Mouse (Mus musculus) limb, embryonic 15.5 days (tissue): Measurements from ENCODE around the gene Gtf2f1. TPM values are rescaled to one million over a fixed set of nuclear protein-coding genes. Genes with fewer than 3 reads are reported as not detected.
"Not testable (repeated sequence)": the region's sequence is repeated elsewhere in the genome, so short reads cannot be mapped to it uniquely, and the experiment has no call there.

Source experiments
- ATAC-seq: fragments of 200-750 bp; cut with Nextera tagmentation; 2 replicates; pipeline ENCODE4 v1.8.0; 2017; ENCODE audit warnings: low read depth, moderate TSS enrichment; ENCODE audit not compliant: insufficient number of reproducible peaks, low FRiP score, low TSS enrichment
- H3K27ac ChIP-seq: fragments of 300-500 bp; sonication (generic); 2 replicates; pipeline ENCODE4 v1.5.1; 2015; ENCODE audit warnings: moderate library complexity, mild to moderate bottlenecking, inconsistent platforms
- H3K27me3 ChIP-seq: fragments of 300-500 bp; sonication (generic); 2 replicates; pipeline ENCODE4 v1.6.1; 2015; ENCODE audit warnings: inconsistent platforms
- H3K36me3 ChIP-seq: fragments of 300-500 bp; sonication (generic); 2 replicates; pipeline ENCODE4 v1.6.1; 2015; ENCODE audit warnings: inconsistent platforms
- H3K4me1 ChIP-seq: fragments of 300-500 bp; sonication (generic); 2 replicates; pipeline ENCODE4 v1.6.1; 2015; ENCODE audit warnings: inconsistent platforms
- H3K4me2 ChIP-seq: fragments of 300-500 bp; sonication (generic); 2 replicates; pipeline ENCODE4 v1.6.1; 2015; ENCODE audit warnings: mild to moderate bottlenecking, inconsistent platforms
- H3K4me3 ChIP-seq: fragments of 300-500 bp; sonication (generic); 2 replicates; pipeline ENCODE4 v1.5.1; 2015; ENCODE audit warnings: mild to moderate bottlenecking, inconsistent platforms
- H3K9ac ChIP-seq: fragments of 300-500 bp; sonication (generic); 2 replicates; pipeline ENCODE4 v1.6.1; 2015; ENCODE audit warnings: inconsistent platforms
- H3K9me3 ChIP-seq: fragments of 300-500 bp; sonication (generic); 2 replicates; pipeline ENCODE4 v1.6.1; 2016; ENCODE audit warnings: inconsistent platforms
- WGBS: fragments of 180-500 bp; shearing (Covaris S2); methylation state at CpG from one replicate; pipeline ENCODE4 v1.1.7; 2015; 5-methylcytosine and 5-hydroxymethylcytosine counted together
- polyA plus RNA-seq: library from polyadenylated mRNA; unstranded; fragments of >200 nt; fragmentation: Nextera tagmentation; extraction: Ambion mirVana; gene quantifications from 2 replicates; pipeline ENCODE4 v1.2.1, GENCODE M21; 2015

Gene Gtf2f1
- 62.0 and 75.6 TPM in 2 replicates for polyA plus RNA-seq

DNA sequence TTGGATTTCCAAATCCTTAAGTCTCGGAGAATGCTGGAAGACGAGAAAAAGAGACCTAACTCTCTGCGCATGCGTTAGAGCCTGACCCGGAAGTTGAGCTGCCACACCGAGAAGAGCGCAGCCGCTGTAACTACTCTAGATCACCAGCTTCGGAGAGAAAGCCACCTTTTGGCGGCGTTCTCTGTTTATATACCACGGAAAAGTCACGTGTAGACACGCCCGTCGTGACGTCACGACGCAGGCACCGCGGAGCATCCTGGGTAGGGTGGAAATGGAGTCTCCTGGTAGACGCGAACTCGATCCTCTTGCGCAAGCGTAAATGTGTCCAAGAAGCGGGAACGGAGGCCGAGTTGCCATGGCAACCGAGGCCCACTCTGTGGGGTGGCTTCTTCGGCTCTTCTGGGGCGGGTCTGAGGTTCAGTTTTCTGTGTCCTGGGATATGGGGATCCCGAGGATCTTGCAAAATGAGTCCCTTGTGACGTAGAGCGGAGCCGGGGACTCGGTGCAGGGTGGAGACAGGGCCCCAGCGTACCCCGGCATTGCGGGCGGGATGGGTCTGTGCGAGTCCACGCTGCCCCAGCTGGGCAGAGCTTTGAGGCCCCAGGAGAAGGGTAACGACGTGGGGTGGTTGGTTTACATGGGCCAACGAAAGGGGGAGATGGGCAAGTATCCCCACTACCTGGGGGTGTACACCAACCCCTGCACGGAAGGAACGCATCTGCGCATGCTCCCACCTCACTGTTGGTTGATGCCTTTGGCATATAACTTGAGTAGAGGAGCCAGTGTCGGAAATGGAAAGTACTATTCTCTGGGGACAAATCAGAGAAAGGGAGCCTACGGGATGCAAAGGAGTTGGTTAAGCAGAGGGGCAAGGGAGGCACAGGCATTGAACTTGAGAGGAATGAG lies at the start of gene Gtf2f1, which contains the start of gene Gm17949:
Gene Gtf2f1 (minus strand): TSS at position 53 of the 906 bp plus-strand sequence.
Gene Gm17949 (plus strand): TSS at position 234 of the 906 bp plus-strand sequence.
- H3K4me2 ChIP-seq = peak within 1 kb of the TSS; percentile 81
- peaks cover 25% of the 10 kb centered on the region for H3K36me3 ChIP-seq
- under 1% methylated on average over 51 of the region's 51 CpGs for WGBS
- H3K9ac ChIP-seq = peak within 1 kb of the TSS; percentile 79
- H3K27me3 ChIP-seq = no peaks in the 10 kb centered on the region
- peak; percentile 90 for ATAC-seq
- H3K4me3 ChIP-seq = peak within 1 kb of the TSS; percentile 75
- H3K27ac ChIP-seq = peak within 1 kb of the TSS; percentile 95
- H3K9me3 ChIP-seq = no peaks in the 10 kb centered on the region
- peaks cover 19% of the 10 kb centered on the region for H3K4me1 ChIP-seq

DNA sequence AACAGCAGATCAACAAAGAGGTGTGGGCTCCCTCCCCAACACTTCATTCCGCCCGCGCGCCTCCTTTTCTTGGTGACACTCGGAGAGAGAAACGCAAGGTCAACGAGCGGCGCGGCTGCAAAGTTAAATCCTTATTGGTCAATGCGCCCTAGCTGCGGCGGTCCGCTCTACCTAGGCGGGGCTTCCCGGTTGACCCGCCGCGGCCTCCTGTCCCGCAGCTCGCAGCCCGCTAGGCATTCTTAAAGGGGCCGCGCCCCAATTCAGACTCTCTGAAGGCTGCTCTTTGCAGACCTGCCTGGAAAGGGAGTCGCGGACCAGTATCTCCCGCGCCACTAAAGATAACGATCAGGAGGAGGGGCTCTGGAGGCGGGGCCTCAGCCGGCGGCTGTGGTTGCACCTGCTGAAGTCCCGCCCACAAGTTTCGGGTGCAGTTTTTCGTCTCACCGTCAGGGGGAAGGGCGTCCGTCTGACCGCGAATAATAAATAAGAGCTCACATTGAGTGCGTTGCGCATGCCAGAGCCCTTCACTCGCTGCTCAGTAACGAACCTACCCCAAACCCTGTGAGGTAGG lies 49.2 kb upstream of the Gtf2f1 start:
- H3K4me1 ChIP-seq = peaks cover 32% of the 10 kb centered on the region
- no peaks in the 10 kb centered on the region for H3K9me3 ChIP-seq
- H3K36me3 ChIP-seq = no peaks in the 10 kb centered on the region
- H3K4me2 ChIP-seq = peak overlapping the region; percentile 91
- under 1% methylated on average over 44 of the region's 44 CpGs for WGBS
- peak overlapping the region; percentile 64 for H3K4me3 ChIP-seq
- no peak overlapping the region for H3K9ac ChIP-seq
- H3K27ac ChIP-seq = no peak overlapping the region
- ATAC-seq = peak; percentile 87
- H3K27me3 ChIP-seq = peaks cover 53% of the 10 kb centered on the region

DNA sequence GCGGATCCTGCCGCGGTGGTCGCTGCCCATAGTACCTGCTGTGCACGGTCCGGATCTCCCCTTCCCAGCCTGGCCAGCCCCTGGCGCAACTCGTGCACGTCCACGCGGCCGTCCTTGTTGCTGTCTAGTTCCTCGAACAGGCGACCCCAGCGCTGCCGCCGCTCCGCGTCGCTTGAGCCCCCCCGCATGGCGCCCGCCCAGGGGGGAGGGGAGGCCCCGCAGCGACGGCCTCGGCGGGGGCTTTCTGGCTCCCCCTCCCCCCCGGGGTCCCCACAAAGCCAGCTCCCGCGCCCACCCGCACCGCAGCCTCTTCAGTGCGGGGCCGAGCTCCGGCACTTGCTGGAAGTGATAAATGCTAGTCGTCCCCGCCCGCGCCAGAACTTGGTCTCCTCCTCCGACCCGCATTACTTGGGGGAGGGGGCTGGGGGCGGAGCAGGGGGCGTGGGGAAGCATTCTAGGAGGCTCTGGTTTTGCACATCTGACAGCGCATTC lies 48.4 kb upstream of the Gtf2f1 start, which contains the start of gene Slc25a23:
Gene Slc25a23 (minus strand): TSS at position 378 of the 492 bp plus-strand sequence.
- Histone ChIP-seq H3K4me1 (peaks cover 32% of the 10 kb centered on the region), H3K9ac (peak within 1 kb of the TSS; percentile 47), H3K4me3 (peak within 1 kb of the TSS; percentile 64), H3K4me2 (peak within 1 kb of the TSS; percentile 91), H3K27ac (no peak within 1 kb of the TSS), H3K9me3 (no peaks in the 10 kb centered on the region), H3K27me3 (peaks cover 45% of the 10 kb centered on the region), H3K36me3 (0 out of 2 replicates have a peak, but pooled peaks cover 7% of the 10 kb centered on the region)
- ATAC-seq = peak; percentile 62
- under 1% methylated on average over 35 of the region's 45 CpGs for WGBS

DNA sequence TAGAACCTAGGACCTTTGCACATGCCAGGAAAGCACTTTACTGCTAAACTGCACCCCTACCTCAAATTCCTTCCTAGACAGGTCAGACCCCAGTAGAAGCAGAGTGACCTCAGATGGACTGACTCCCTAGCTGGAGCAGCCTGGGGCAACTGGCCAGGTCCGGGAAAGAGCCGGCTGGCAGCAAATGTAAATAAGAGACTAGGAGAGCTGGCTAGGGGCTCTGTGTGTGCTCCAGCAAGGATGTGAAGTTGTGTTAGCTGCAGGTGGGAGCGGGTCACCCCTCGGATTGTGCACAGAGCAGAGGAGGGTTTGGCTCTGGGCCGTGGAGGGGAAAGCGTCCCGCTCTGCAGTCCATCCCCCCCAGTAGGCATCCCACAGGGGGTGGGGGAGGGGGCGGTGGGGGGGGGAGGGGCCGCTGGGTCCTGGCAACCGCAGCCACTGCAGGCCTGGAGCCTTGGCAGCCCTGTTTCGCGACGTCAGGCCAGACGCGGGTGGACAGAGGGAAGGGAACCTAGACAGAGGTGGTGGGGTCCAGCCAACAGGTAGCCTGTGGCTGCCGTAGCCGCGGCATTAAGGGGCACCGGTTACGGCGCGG lies 47.9 kb upstream of the Gtf2f1 start, which contains the start of gene Crb3:
Gene Crb3 (plus strand): TSS at position 215 of the 595 bp plus-strand sequence.
- H3K9me3 ChIP-seq = no peaks in the 10 kb centered on the region
- ATAC-seq = no peak
- H3K27ac ChIP-seq = no peak within 1 kb of the TSS
- peak within 1 kb of the TSS; percentile 47 for H3K9ac ChIP-seq
- H3K27me3 ChIP-seq = peaks cover 40% of the 10 kb centered on the region
- H3K4me1 ChIP-seq = peaks cover 32% of the 10 kb centered on the region
- peak within 1 kb of the TSS; percentile 91 for H3K4me2 ChIP-seq
- 1% methylated on average over 19 of the region's 22 CpGs for WGBS
- peak within 1 kb of the TSS; percentile 64 for H3K4me3 ChIP-seq
- H3K36me3 ChIP-seq = 0 out of 2 replicates have a peak, but pooled peaks cover 10% of the 10 kb centered on the region

DNA sequence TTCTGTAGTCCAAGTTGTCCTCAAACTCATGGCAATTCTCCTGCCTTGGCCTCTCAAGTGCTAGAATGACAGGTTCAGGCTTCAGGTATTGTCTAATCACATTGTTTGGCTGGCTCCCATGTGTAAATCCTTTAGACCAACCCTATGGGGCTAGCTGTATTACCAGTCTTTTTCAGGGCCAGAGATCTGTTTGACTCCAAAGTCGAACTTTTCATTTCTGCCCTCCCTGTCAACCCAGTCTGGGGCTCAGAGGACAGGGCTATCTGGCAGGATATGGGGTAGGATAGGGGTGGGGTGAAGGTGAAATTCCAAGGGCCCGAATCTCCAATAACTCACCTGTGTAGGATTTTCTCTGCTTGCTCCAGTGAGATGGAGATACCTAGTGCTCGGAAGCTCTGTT lies 45.2 kb upstream of the Gtf2f1 start:
- Histone ChIP-seq H3K9ac (no peak overlapping the region), H3K4me3 (no peak overlapping the region), H3K36me3 (peaks cover 22% of the 10 kb centered on the region; the same call in 1 of the 2 replicates), H3K9me3 (no peaks in the 10 kb centered on the region), H3K27me3 (peaks cover 14% of the 10 kb centered on the region), H3K4me2 (no peak overlapping the region), H3K27ac (no peak overlapping the region), H3K4me1 (peaks cover 20% of the 10 kb centered on the region)
- no peak for ATAC-seq
- WGBS = 73% methylated on average over 3 of the region's 3 CpGs

DNA sequence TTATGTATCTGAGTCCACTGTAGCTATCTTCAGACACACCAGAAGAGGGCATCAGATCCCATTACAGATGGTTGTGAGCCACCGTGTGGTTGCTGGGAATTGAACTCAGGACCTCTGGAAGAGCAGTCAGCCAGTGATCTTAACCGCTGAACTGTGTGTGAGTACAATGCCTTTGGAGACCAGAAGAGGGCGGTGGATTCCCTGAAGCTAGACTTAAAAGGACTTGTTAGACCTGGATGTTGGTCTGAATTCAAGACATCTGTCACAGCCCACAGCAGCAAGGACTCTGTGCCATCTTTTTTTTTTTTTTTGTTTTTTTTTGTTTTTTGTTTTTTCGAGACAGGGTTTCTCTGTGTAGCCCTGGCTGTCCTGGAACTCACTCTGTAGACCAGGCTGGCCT lies 40.6 kb upstream of the Gtf2f1 start:
- H3K9me3 ChIP-seq, H3K27me3 ChIP-seq, H3K4me3 ChIP-seq, H3K27ac ChIP-seq, H3K4me2 ChIP-seq, H3K4me1 ChIP-seq, ATAC-seq, H3K9ac ChIP-seq: not testable (repeated sequence)
- WGBS = 78% methylated on average over 4 of the region's 4 CpGs
- H3K36me3 ChIP-seq = peaks cover 22% of the 10 kb centered on the region; the same call in 1 of the 2 replicates

DNA sequence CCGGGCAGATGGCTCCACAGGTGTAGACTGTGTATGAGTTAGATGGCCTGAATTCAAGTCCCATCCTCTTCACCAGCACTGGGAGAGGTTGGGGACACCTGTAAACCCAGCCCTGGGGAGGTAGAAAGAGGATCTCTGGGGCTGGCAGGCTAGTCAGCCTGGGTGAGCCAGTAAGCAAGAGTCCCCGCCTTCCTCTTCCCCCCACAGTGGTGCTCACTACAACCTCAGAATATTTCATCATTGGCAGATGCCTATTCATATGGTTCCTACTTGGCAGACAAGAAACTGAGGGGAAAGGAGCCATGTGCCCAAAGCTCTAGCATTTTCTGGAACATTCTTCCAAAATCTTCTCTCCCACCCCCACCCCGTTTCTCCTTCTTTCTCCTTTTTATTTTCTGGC lies 37.7 kb upstream of the Gtf2f1 start:
- Histone ChIP-seq H3K9me3 (no peaks in the 10 kb centered on the region), H3K4me2 (no peak overlapping the region), H3K27ac (no peak overlapping the region), H3K27me3 (no peaks in the 10 kb centered on the region), H3K9ac (no peak overlapping the region), H3K4me3 (no peak overlapping the region), H3K36me3 (peaks cover 12% of the 10 kb centered on the region; the same call in 1 of the 2 replicates), H3K4me1 (no peaks in the 10 kb centered on the region)
- ATAC-seq = no peak
- 97% methylated on average over 3 of the region's 3 CpGs for WGBS

DNA sequence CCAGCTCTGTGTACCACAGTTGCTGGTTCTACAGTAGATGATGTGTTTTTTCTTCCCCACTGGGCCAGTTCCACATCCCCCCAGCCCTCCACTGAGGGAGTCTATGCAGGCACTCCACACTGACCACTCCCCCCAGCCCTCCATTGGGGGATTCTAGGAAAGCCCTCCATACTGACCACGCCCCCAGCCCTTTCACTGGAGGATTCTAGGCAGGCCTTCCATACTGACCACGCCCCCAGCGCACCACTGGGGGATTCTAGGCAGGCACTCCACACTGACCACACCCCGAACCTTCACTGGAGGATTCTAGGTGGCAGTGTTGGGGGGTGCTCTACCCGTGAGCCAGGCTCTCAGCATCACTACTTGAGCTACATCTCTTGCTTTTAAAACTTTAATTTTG lies 36.3 kb upstream of the Gtf2f1 start:
- Histone ChIP-seq H3K27me3 (no peaks in the 10 kb centered on the region), H3K9ac (no peak overlapping the region), H3K4me3 (no peak overlapping the region), H3K4me2 (no peak overlapping the region), H3K36me3 (peaks cover 2% of the 10 kb centered on the region; the same call in 1 of the 2 replicates), H3K27ac (no peak overlapping the region), H3K9me3 (no peaks in the 10 kb centered on the region), H3K4me1 (no peaks in the 10 kb centered on the region)
- ATAC-seq = 0 out of 2 replicates have a peak, but pooled peaks have one; percentile 45
- 31% methylated on average over 5 of the region's 5 CpGs for WGBS

DNA sequence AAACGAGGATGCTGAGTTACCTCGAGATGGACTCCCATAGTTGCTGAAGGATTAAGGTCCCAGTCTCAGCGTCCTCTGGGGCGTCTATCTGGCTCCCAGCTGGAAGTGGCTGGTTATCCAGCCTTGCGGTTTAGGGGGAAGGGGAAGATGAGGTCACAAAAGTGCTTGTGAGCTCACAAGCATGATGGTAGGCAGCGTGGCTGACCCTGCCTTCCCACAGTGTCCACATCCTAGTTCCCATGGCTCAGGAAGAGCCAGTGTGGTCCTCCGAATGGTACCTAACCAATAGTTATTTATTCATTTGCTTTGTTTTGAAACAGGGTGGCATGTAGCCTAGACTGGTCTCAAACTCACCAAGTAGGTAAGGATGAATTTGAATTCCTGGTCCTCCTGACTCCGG lies 30.5 kb upstream of the Gtf2f1 start, which contains the start of gene Slc25a41:
Gene Slc25a41 (minus strand): TSS at position 101 of the 400 bp plus-strand sequence.
- H3K4me3 ChIP-seq = no peak within 1 kb of the TSS
- H3K4me2 ChIP-seq = no peak within 1 kb of the TSS
- peaks cover 8% of the 10 kb centered on the region; the same call in 1 of the 2 replicates for H3K4me1 ChIP-seq
- H3K27ac ChIP-seq = no peak within 1 kb of the TSS
- no peak within 1 kb of the TSS for H3K9ac ChIP-seq
- H3K27me3 ChIP-seq = peaks cover 15% of the 10 kb centered on the region
- H3K36me3 ChIP-seq = no peaks in the 10 kb centered on the region
- 0 out of 2 replicates have a peak, but pooled peaks cover 3% of the 10 kb centered on the region for H3K9me3 ChIP-seq
- ATAC-seq = no peak
- 68% methylated on average over 8 of the region's 8 CpGs for WGBS

DNA sequence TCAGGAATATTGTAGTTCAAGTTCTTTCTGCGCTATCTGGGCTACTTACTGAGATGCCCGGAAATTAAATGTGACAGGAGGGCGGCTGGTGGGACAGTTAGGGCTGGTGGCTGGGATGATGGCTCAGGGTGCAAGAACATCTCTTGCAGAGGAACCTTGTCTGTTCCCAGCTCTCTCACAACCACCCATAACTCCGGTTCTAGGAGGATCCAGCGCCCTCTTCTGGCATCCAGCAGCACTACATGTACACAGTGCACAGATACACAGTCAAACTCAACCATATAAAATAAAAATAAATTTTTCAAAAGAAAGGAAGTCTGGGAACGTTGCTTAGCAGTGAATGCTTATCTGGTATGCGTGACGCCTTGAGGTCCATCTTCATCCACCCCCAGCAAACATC lies 27.9 kb upstream of the Gtf2f1 start:
- 0 out of 2 replicates have a peak, but pooled peaks cover 3% of the 10 kb centered on the region for H3K9me3 ChIP-seq
- no peak for ATAC-seq
- H3K4me2 ChIP-seq = no peak overlapping the region
- WGBS = 41% methylated on average over 8 of the region's 8 CpGs
- no peak overlapping the region for H3K9ac ChIP-seq
- H3K4me1 ChIP-seq = peaks cover 8% of the 10 kb centered on the region; the same call in 1 of the 2 replicates
- H3K27ac ChIP-seq = no peak overlapping the region
- H3K27me3 ChIP-seq = peaks cover 15% of the 10 kb centered on the region
- H3K4me3 ChIP-seq = no peak overlapping the region
- no peaks in the 10 kb centered on the region for H3K36me3 ChIP-seq

DNA sequence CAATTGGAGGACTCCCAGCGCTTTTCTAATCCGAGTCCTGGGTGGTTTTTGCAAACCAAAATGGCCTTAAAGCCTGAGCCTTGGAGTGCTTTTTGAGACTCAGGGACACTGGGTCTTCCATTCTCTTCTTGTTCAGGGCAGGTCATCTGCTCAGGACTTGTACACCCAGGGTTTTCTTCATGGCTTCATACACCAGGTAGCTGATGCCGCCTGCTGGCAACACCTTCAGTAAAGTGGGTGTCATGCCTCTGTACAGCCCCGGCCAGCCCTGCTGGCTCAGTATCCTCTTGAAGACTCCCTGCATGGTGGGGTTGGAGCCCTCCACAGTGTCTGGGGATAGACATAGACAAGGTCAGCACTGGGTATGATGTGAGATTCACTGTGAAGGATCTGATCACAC lies 21.8 kb upstream of the Gtf2f1 start:
- no peak overlapping the region for H3K4me2 ChIP-seq
- peaks cover 3% of the 10 kb centered on the region; the same call in 1 of the 2 replicates for H3K27me3 ChIP-seq
- peaks cover 10% of the 10 kb centered on the region for H3K36me3 ChIP-seq
- H3K9ac ChIP-seq = no peak overlapping the region
- H3K27ac ChIP-seq = peak overlapping the region; percentile 93
- H3K9me3 ChIP-seq = no peaks in the 10 kb centered on the region
- no peak overlapping the region for H3K4me3 ChIP-seq
- no peak for ATAC-seq
- H3K4me1 ChIP-seq = peaks cover 16% of the 10 kb centered on the region
- 90% methylated on average over 4 of the region's 4 CpGs for WGBS
